Mouse (Mus musculus) embryonic fibroblast, embryonic 13.5 days (primary cell): Measurements from ENCODE around the gene Osbpl8.

Source experiments
- CTCF ChIP-seq: IDR thresholded peaks from 2 replicates; pipeline ENCODE4 v1.5.1; 2011; ENCODE audit warnings: mild to moderate bottlenecking, control low read depth, low read length, moderate library complexity, borderline replicate concordance; ENCODE audit not compliant: insufficient read depth
- POLR2A ChIP-seq: IDR thresholded peaks from 2 replicates; pipeline ENCODE4 v1.6.1; 2011; ENCODE audit warnings: low read depth, mild to moderate bottlenecking, control low read depth, low read length, moderate library complexity

- no peak for TF ChIP-seq CTCF
- no peak for TF ChIP-seq POLR2A
Measured at GRCm38 (mm10) chr10:111297631-111298030, 133.1 kb downstream of the Osbpl8 start.
